Mouse (Mus musculus) brain, embryonic 14.5 days (tissue): Measurements from ENCODE around the gene Hspa1a.
"Not testable (repeated sequence)": the region's sequence is repeated elsewhere in the genome, so short reads cannot be mapped to it uniquely, and the experiment has no call there.

ENCODE experiments used
- CTCF ChIP-seq: fragments of 200-500 bp; IDR thresholded peaks from 2 replicates; pipeline ENCODE4 v1.5.1; 2012; ENCODE audit warnings: inconsistent platforms, mild to moderate bottlenecking, moderate library complexity, borderline replicate concordance; ENCODE audit not compliant: insufficient read depth, insufficient read length; ENCODE audit errors: extremely low read depth
- POLR2A ChIP-seq: fragments of 200-500 bp; IDR thresholded peaks from 2 replicates; pipeline ENCODE4 v1.6.1; 2012; ENCODE audit warnings: mild to moderate bottlenecking, inconsistent platforms, borderline replicate concordance; ENCODE audit not compliant: poor library complexity, insufficient read depth, insufficient read length, severe bottlenecking; ENCODE audit errors: extremely low read depth

GRCm38 (mm10) chr17:34959130-34959778 is 12.7 kb downstream of the Hspa1a start, which contains the start of gene Hspa1b:
- not testable (repeated sequence) for TF ChIP-seq CTCF, POLR2A
